Mouse (Mus musculus) heart, embryonic 13.5 days (tissue): Measurements from ENCODE around the gene Cyth1. TPM values are rescaled to one million over a fixed set of nuclear protein-coding genes. Genes with fewer than 3 reads are reported as not detected.

Source experiments
- ATAC-seq: fragments of 200-750 bp; cut with Nextera tagmentation; 2 replicates; pipeline ENCODE4 v1.8.0; 2017; ENCODE audit warnings: moderate TSS enrichment; ENCODE audit not compliant: insufficient number of reproducible peaks, low FRiP score, low TSS enrichment; ENCODE audit errors: extremely low read depth
- H3K27ac ChIP-seq: fragments of 300-500 bp; sonication (generic); replicated peaks from 2 replicates; pipeline ENCODE4 v1.5.1; 2015; ENCODE audit warnings: moderate library complexity, mild to moderate bottlenecking, inconsistent platforms
- H3K27me3 ChIP-seq: fragments of 300-500 bp; sonication (generic); replicated peaks from 2 replicates; pipeline ENCODE4 v1.6.1; 2015; ENCODE audit warnings: mild to moderate bottlenecking, inconsistent platforms
- H3K36me3 ChIP-seq: fragments of 300-500 bp; sonication (generic); 2 replicates; pipeline ENCODE4 v1.6.1; 2015; ENCODE audit warnings: mild to moderate bottlenecking, inconsistent platforms
- H3K4me1 ChIP-seq: fragments of 300-500 bp; sonication (generic); 2 replicates; pipeline ENCODE4 v1.6.1; 2015; ENCODE audit warnings: inconsistent platforms
- H3K4me2 ChIP-seq: fragments of 300-500 bp; sonication (generic); 2 replicates; pipeline ENCODE4 v1.6.1; 2015; ENCODE audit warnings: inconsistent platforms, mild to moderate bottlenecking, moderate library complexity
- H3K4me3 ChIP-seq: fragments of 300-500 bp; sonication (generic); 2 replicates; pipeline ENCODE4 v1.5.1; 2015; ENCODE audit warnings: moderate library complexity, mild to moderate bottlenecking, inconsistent platforms
- H3K9ac ChIP-seq: fragments of 300-500 bp; sonication (generic); 2 replicates; pipeline ENCODE4 v1.6.1; 2015; ENCODE audit warnings: inconsistent platforms, mild to moderate bottlenecking, moderate library complexity
- H3K9me3 ChIP-seq: fragments of 300-500 bp; sonication (generic); 2 replicates; pipeline ENCODE4 v1.6.1; 2016; ENCODE audit warnings: inconsistent platforms
- WGBS: fragments of 180-500 bp; shearing (Covaris S2); methylation state at CpG from one replicate; pipeline ENCODE4 v1.1.7; 2015; ENCODE audit warnings: mixed read lengths; 5-methylcytosine and 5-hydroxymethylcytosine counted together
- polyA plus RNA-seq: library from polyadenylated mRNA; unstranded; fragments of >200 nt; fragmentation: Nextera tagmentation; extraction: Ambion mirVana; gene quantifications from 2 replicates; pipeline ENCODE4 v1.2.1, GENCODE M21; 2015

Gene Cyth1
- polyA plus RNA-seq, 1 experiment from 2014 or later, result 14.9 TPM

- Histone ChIP-seq H3K4me3 (no peak overlapping the region), H3K4me2 (no peak overlapping the region), H3K27me3 (peaks cover 13% of the 10 kb centered on the region), H3K4me1 (no peaks in the 10 kb centered on the region), H3K9ac (no peak overlapping the region), H3K36me3 (no peaks in the 10 kb centered on the region), H3K27ac (no peak overlapping the region), H3K9me3 (no peaks in the 10 kb centered on the region)
- no peak for ATAC-seq
- WGBS, result 60% methylated on average over 3 of the region's 3 CpGs
These were observed 145.6 kb downstream of the Cyth1 start for GRCm38 (mm10) chr11:118102838-118103237.

- no peak for ATAC-seq
- H3K9me3 ChIP-seq, result no peaks in the 10 kb centered on the region
- no peak overlapping the region for H3K27ac ChIP-seq
- no peak overlapping the region for H3K9ac ChIP-seq
- peaks cover 13% of the 10 kb centered on the region for H3K27me3 ChIP-seq
- WGBS, result 43% methylated on average over 9 of the region's 9 CpGs
- H3K4me2 ChIP-seq, result no peak overlapping the region
- peaks cover 8% of the 10 kb centered on the region for H3K4me1 ChIP-seq
- H3K36me3 ChIP-seq, result no peaks in the 10 kb centered on the region
- no peak overlapping the region for H3K4me3 ChIP-seq
These were observed 147.3 kb downstream of the Cyth1 start for GRCm38 (mm10) chr11:118101133-118101532.

GRCm38 (mm10) chr11:118096736-118097135 lies 151.7 kb downstream of the Cyth1 start:
- 39% methylated on average over 2 of the region's 2 CpGs for WGBS
- H3K9ac ChIP-seq, result no peak overlapping the region
- H3K27ac ChIP-seq, result no peak overlapping the region
- H3K4me2 ChIP-seq, result no peak overlapping the region
- no peak for ATAC-seq
- no peaks in the 10 kb centered on the region for H3K9me3 ChIP-seq
- no peaks in the 10 kb centered on the region for H3K36me3 ChIP-seq
- peaks cover 16% of the 10 kb centered on the region for H3K27me3 ChIP-seq
- peaks cover 8% of the 10 kb centered on the region for H3K4me1 ChIP-seq
- H3K4me3 ChIP-seq, result no peak overlapping the region

- no peak for ATAC-seq
- Histone ChIP-seq H3K27ac (no peak overlapping the region), H3K9me3 (peaks cover 11% of the 10 kb centered on the region), H3K4me3 (no peak overlapping the region), H3K9ac (no peak overlapping the region), H3K4me2 (no peak overlapping the region), H3K27me3 (peaks cover 11% of the 10 kb centered on the region), H3K36me3 (no peaks in the 10 kb centered on the region), H3K4me1 (peaks cover 8% of the 10 kb centered on the region)
- 84% methylated on average over 9 of the region's 9 CpGs for WGBS
These were observed 153.4 kb downstream of the Cyth1 start for GRCm38 (mm10) chr11:118095004-118095403.

- H3K27ac ChIP-seq, result no peak overlapping the region
- H3K4me3 ChIP-seq, result no peak overlapping the region
- H3K27me3 ChIP-seq, result peaks cover 19% of the 10 kb centered on the region
- no peak overlapping the region for H3K4me2 ChIP-seq
- peaks cover 12% of the 10 kb centered on the region for H3K9me3 ChIP-seq
- no peaks in the 10 kb centered on the region for H3K36me3 ChIP-seq
- H3K9ac ChIP-seq, result no peak overlapping the region
- WGBS, result 82% methylated on average over 23 of the region's 23 CpGs
- no peak for ATAC-seq
- 0 out of 2 replicates have a peak, but pooled peaks cover under 1% of the 10 kb centered on the region for H3K4me1 ChIP-seq
These were observed 157.3 kb downstream of the Cyth1 start for GRCm38 (mm10) chr11:118091002-118091670.

GRCm38 (mm10) chr11:118088896-118089295 lies 159.5 kb downstream of the Cyth1 start:
- peaks cover 14% of the 10 kb centered on the region for H3K4me1 ChIP-seq
- no peak overlapping the region for H3K4me2 ChIP-seq
- no peak for ATAC-seq
- H3K9me3 ChIP-seq, result peaks cover 12% of the 10 kb centered on the region
- 70% methylated on average over 19 of the region's 19 CpGs for WGBS
- H3K4me3 ChIP-seq, result no peak overlapping the region
- H3K36me3 ChIP-seq, result no peaks in the 10 kb centered on the region
- H3K27me3 ChIP-seq, result peaks cover 20% of the 10 kb centered on the region
- H3K9ac ChIP-seq, result no peak overlapping the region
- H3K27ac ChIP-seq, result no peak overlapping the region

GRCm38 (mm10) chr11:118085961-118086360 lies 162.4 kb downstream of the Cyth1 start:
- Histone ChIP-seq H3K36me3 (no peaks in the 10 kb centered on the region), H3K9me3 (peaks cover 8% of the 10 kb centered on the region), H3K4me3 (no peak overlapping the region), H3K4me1 (peaks cover 14% of the 10 kb centered on the region), H3K27ac (no peak overlapping the region), H3K4me2 (no peak overlapping the region), H3K9ac (no peak overlapping the region), H3K27me3 (peaks cover 19% of the 10 kb centered on the region; the same call in 1 of the 2 replicates)
- WGBS, result 73% methylated on average over 8 of the region's 8 CpGs
- no peak for ATAC-seq

- WGBS, result 23% methylated on average over 4 of the region's 4 CpGs
- peaks cover 14% of the 10 kb centered on the region for H3K4me1 ChIP-seq
- H3K27me3 ChIP-seq, result peaks cover 19% of the 10 kb centered on the region; the same call in 1 of the 2 replicates
- no peak for ATAC-seq
- H3K4me3 ChIP-seq, result no peak overlapping the region
- H3K36me3 ChIP-seq, result no peaks in the 10 kb centered on the region
- 0 out of 2 replicates have a peak, but pooled peaks cover 2% of the 10 kb centered on the region for H3K9me3 ChIP-seq
- H3K9ac ChIP-seq, result no peak overlapping the region
- H3K4me2 ChIP-seq, result no peak overlapping the region
- H3K27ac ChIP-seq, result no peak overlapping the region
These were observed 163.2 kb downstream of the Cyth1 start for GRCm38 (mm10) chr11:118085176-118085575.

- Histone ChIP-seq H3K9ac (no peak overlapping the region), H3K4me3 (no peak overlapping the region), H3K27ac (no peak overlapping the region), H3K9me3 (no peaks in the 10 kb centered on the region), H3K36me3 (no peaks in the 10 kb centered on the region), H3K27me3 (peaks cover 19% of the 10 kb centered on the region; the same call in 1 of the 2 replicates), H3K4me2 (no peak overlapping the region), H3K4me1 (peaks cover 14% of the 10 kb centered on the region)
- 66% methylated on average over 3 of the region's 3 CpGs for WGBS
- no peak for ATAC-seq
These were observed 164.1 kb downstream of the Cyth1 start for GRCm38 (mm10) chr11:118084266-118084665.

- no peak overlapping the region for H3K27ac ChIP-seq
- H3K27me3 ChIP-seq, result peaks cover 19% of the 10 kb centered on the region; the same call in 1 of the 2 replicates
- no peaks in the 10 kb centered on the region for H3K36me3 ChIP-seq
- no peak overlapping the region for H3K4me2 ChIP-seq
- H3K4me3 ChIP-seq, result no peak overlapping the region
- WGBS, result 8% methylated on average over 6 of the region's 6 CpGs
- H3K9ac ChIP-seq, result no peak overlapping the region
- peaks cover 14% of the 10 kb centered on the region for H3K4me1 ChIP-seq
- ATAC-seq, result no peak
- no peaks in the 10 kb centered on the region for H3K9me3 ChIP-seq
These were observed 164.6 kb downstream of the Cyth1 start for GRCm38 (mm10) chr11:118083811-118084210.

- Histone ChIP-seq H3K4me3 (no peak overlapping the region), H3K27ac (no peak overlapping the region), H3K27me3 (peaks cover 19% of the 10 kb centered on the region; the same call in 1 of the 2 replicates), H3K4me1 (peaks cover 14% of the 10 kb centered on the region), H3K36me3 (no peaks in the 10 kb centered on the region), H3K9ac (no peak overlapping the region), H3K4me2 (no peak overlapping the region), H3K9me3 (no peaks in the 10 kb centered on the region)
- 78% methylated on average over 14 of the region's 14 CpGs for WGBS
- no peak for ATAC-seq
These were observed 166.1 kb downstream of the Cyth1 start for GRCm38 (mm10) chr11:118082294-118082693.
